Mouse (Mus musculus) heart, postnatal 0 days (tissue): ENCODE results near the gene Ubl4b. TPM values are rescaled to one million over a fixed set of nuclear protein-coding genes. Genes with fewer than 3 reads are reported as not detected.

Experiments
- ATAC-seq: fragments of 200-750 bp; cut with Nextera tagmentation; 2 replicates; pipeline ENCODE4 v1.8.0; 2017; ENCODE audit warnings: low read depth, moderate number of reproducible peaks, moderate library complexity; ENCODE audit not compliant: insufficient read depth
- DNase-seq: peaks from one replicate; pipeline ENCODE4 v3.0.0-alpha.2; 2016; ENCODE audit warnings: low spot score
- H3K27ac ChIP-seq: fragments of 300-500 bp; sonication (generic); 2 replicates; pipeline ENCODE4 v1.5.1; 2014; ENCODE audit warnings: low read depth, mild to moderate bottlenecking
- H3K27me3 ChIP-seq: fragments of 300-500 bp; sonication (generic); 2 replicates; pipeline ENCODE4 v1.6.1; 2014; ENCODE audit warnings: low read length, mixed read lengths; ENCODE audit not compliant: control insufficient read depth, insufficient read depth
- H3K36me3 ChIP-seq: fragments of 300-500 bp; sonication (generic); replicated peaks from 2 replicates; pipeline ENCODE4 v1.6.1; 2014; ENCODE audit warnings: low read length, mixed read lengths; ENCODE audit not compliant: control insufficient read depth, insufficient read depth
- H3K4me1 ChIP-seq: fragments of 300-500 bp; sonication (generic); 2 replicates; pipeline ENCODE4 v1.6.1; 2014; ENCODE audit warnings: antibody characterized with exemption; ENCODE audit not compliant: control insufficient read depth, insufficient read depth
- H3K4me2 ChIP-seq: fragments of 300-500 bp; sonication (generic); 2 replicates; pipeline ENCODE4 v1.6.1; 2014; ENCODE audit warnings: low read depth, mild to moderate bottlenecking, low read length, moderate library complexity
- H3K4me3 ChIP-seq: fragments of 300-500 bp; sonication (generic); 2 replicates; pipeline ENCODE4 v1.5.1; 2014; ENCODE audit warnings: low read depth, low read length
- H3K9ac ChIP-seq: fragments of 300-500 bp; sonication (generic); replicated peaks from 2 replicates; pipeline ENCODE4 v1.6.1; 2014; ENCODE audit warnings: low read depth, low read length, mixed read lengths
- H3K9me3 ChIP-seq: fragments of 300-500 bp; sonication (generic); replicated peaks from 2 replicates; pipeline ENCODE4 v1.6.1; 2016; ENCODE audit warnings: low read length; ENCODE audit not compliant: control insufficient read depth
- CTCF ChIP-seq: IDR thresholded peaks from 2 replicates; pipeline ENCODE4 v1.5.1; 2016; ENCODE audit warnings: antibody characterized with exemption, control low read depth, low read depth
- EP300 ChIP-seq: IDR thresholded peaks from 2 replicates; pipeline ENCODE4 v1.6.1; 2016; ENCODE audit warnings: antibody characterized with exemption, low read depth
- WGBS: fragments of 180-500 bp; shearing (Covaris S2); extraction: QIAGEN DNeasy Blood & Tissue Kit; methylation state at CpG from one replicate; pipeline ENCODE4 v1.1.7; 2014; 5-methylcytosine and 5-hydroxymethylcytosine counted together
- polyA plus RNA-seq: library from polyadenylated mRNA; unstranded; fragments of >200 nt; fragmentation: Nextera tagmentation; extraction: Ambion mirVana; gene quantifications from 2 replicates; pipeline ENCODE4 v1.2.1, GENCODE M21; 2015
- total RNA-seq: library from RNA; depleted of rRNA; stranded (reverse); fragments of >200 nt; gene quantifications from 2 replicates; pipeline ENCODE4 v1.2.3, GENCODE M21; 2014; ENCODE audit warnings: low replicate concordance

The Ubl4b gene
- total and polyA plus RNA-seq, 2 experiments from 2014 or later = not detected

- no peak for ATAC-seq
- WGBS = 55% methylated on average over 4 of the region's 4 CpGs
Measured at GRCm38 (mm10) chr3:107542584-107542983, 12.3 kb downstream of the Ubl4b start.

GRCm38 (mm10) chr3:107537504-107537889, 17.4 kb downstream of the Ubl4b start:
- DNase-seq = no peak
- Histone ChIP-seq H3K27me3 (peaks cover 12% of the 10 kb centered on the region; the same call in 1 of the 2 replicates), H3K9me3 (no peaks in the 10 kb centered on the region), H3K4me2 (peak overlapping the region; percentile 50), H3K9ac (no peak overlapping the region), H3K36me3 (no peaks in the 10 kb centered on the region), H3K4me3 (peak overlapping the region; percentile 7; the same call in 1 of the 2 replicates), H3K4me1 (peaks cover 7% of the 10 kb centered on the region; the same call in 1 of the 2 replicates), H3K27ac (no peak overlapping the region)
- WGBS = 18% methylated on average over 8 of the region's 8 CpGs
- ATAC-seq = 0 out of 2 replicates have a peak, but pooled peaks have one; percentile 27
- TF ChIP-seq CTCF (no peak), EP300 (no peak)

More at GRCm38 (mm10) chr3:107542584-107542983, 12.3 kb downstream of the Ubl4b start:
- Histone ChIP-seq H3K4me3 (no peak overlapping the region), H3K36me3 (no peaks in the 10 kb centered on the region), H3K9me3 (no peaks in the 10 kb centered on the region), H3K4me2 (no peak overlapping the region), H3K27me3 (no peaks in the 10 kb centered on the region), H3K9ac (no peak overlapping the region), H3K4me1 (peaks cover 7% of the 10 kb centered on the region; the same call in 1 of the 2 replicates), H3K27ac (no peak overlapping the region)
- no peak for TF ChIP-seq EP300
- no peak for TF ChIP-seq CTCF
- no peak for DNase-seq

- H3K9ac ChIP-seq = 0 out of 2 replicates have a peak overlapping the region, but pooled peaks have one; percentile 13
- peak overlapping the region; percentile 7; the same call in 1 of the 2 replicates for H3K4me3 ChIP-seq
Measured at GRCm38 (mm10) chr3:107536810-107537503, 17.9 kb downstream of the Ubl4b start.

GRCm38 (mm10) chr3:107534951-107535350, 19.9 kb downstream of the Ubl4b start:
- TF ChIP-seq EP300 = no peak
- TF ChIP-seq CTCF = no peak

More at GRCm38 (mm10) chr3:107536810-107537503, 17.9 kb downstream of the Ubl4b start:
- peak; percentile 24 for DNase-seq
- H3K27me3 ChIP-seq = peaks cover 12% of the 10 kb centered on the region; the same call in 1 of the 2 replicates
- H3K4me2 ChIP-seq = peak overlapping the region; percentile 50
- no peak overlapping the region for H3K27ac ChIP-seq
- no peaks in the 10 kb centered on the region for H3K9me3 ChIP-seq
- WGBS = 2% methylated on average over 17 of the region's 17 CpGs
- peaks cover 7% of the 10 kb centered on the region; the same call in 1 of the 2 replicates for H3K4me1 ChIP-seq
- peak; percentile 51; the same call in 1 of the 2 replicates for ATAC-seq
- H3K36me3 ChIP-seq = no peaks in the 10 kb centered on the region
- TF ChIP-seq EP300 (no peak), CTCF (no peak)

GRCm38 (mm10) chr3:107533532-107533931, 21.3 kb downstream of the Ubl4b start:
- Histone ChIP-seq H3K4me1 (peaks cover 12% of the 10 kb centered on the region; the same call in 1 of the 2 replicates), H3K4me3 (no peak overlapping the region), H3K9ac (no peak overlapping the region), H3K27ac (no peak overlapping the region), H3K27me3 (peaks cover 12% of the 10 kb centered on the region; the same call in 1 of the 2 replicates), H3K9me3 (no peaks in the 10 kb centered on the region), H3K4me2 (no peak overlapping the region), H3K36me3 (no peaks in the 10 kb centered on the region)
- ATAC-seq = no peak
- WGBS = 55% methylated on average over 4 of the region's 4 CpGs
- no peak for TF ChIP-seq CTCF
- no peak for TF ChIP-seq EP300
- DNase-seq = no peak

More at GRCm38 (mm10) chr3:107534951-107535350, 19.9 kb downstream of the Ubl4b start:
- H3K4me2 ChIP-seq = no peak overlapping the region
- WGBS = 86% methylated on average over 7 of the region's 7 CpGs
- ATAC-seq (no peak), DNase-seq (no peak)
- no peak overlapping the region for H3K9ac ChIP-seq
- H3K27ac ChIP-seq = no peak overlapping the region
- no peaks in the 10 kb centered on the region for H3K36me3 ChIP-seq
- H3K4me3 ChIP-seq = no peak overlapping the region
- peaks cover 7% of the 10 kb centered on the region; the same call in 1 of the 2 replicates for H3K4me1 ChIP-seq
- H3K27me3 ChIP-seq = peaks cover 12% of the 10 kb centered on the region; the same call in 1 of the 2 replicates
- no peaks in the 10 kb centered on the region for H3K9me3 ChIP-seq
